Mouse (Mus musculus): ENCODE results near the gene Sox5. TPM values are rescaled to one million over a fixed set of nuclear protein-coding genes. Genes with fewer than 3 reads are reported as not detected.

Gene Sox5
- polyA plus RNA-seq, 1 experiment from 2014 or later = 4.9 TPM

DNA sequence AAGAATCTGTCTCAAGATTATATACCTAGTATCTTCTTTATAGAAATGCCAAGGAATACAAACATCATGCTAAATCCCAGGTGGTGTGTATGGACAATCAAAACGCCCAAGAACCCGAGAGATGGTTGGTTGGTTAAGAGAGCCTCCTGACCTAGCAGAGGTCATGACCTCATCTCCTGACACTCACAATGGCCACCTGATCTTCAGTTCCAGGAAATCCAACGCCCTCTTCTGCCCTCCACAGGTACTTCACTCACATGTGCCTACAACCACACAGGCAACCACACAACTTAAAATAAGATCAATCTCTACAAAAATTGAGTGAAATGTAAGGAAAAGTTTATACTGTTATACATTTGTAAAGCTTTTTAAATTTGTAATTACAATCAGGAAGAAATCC is 12.6 kb upstream of the Sox5 start:
- H3K4me1 ChIP-seq (replicated peaks) = 0 out of 2 replicates have a peak, but pooled peaks cover 2% of the 10 kb centered on the region
- 73% methylated on average over 3 of the region's 3 CpGs for WGBS (ENCODE audit: insufficient replicate concordance)

DNA sequence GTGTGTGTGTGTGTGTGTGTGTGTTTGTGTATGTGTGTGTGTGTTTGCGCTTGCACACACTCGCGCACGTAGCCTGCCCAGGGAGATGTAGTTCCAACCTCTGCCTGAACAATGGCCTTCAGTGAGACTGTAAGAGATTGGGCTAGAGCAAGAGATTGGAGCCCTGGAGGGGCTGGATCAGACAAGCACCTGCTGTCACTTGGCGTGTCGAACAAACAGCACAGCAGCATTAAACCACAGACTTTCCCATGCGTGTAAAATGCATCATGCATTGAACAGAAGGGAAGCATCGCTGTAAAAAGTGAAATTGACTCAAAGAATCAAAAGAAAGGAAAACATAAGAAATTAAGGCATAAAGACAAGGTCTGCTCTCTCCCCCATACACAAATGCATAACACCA is 11.1 kb upstream of the Sox5 start:
- ATAC-seq (ENCODE audit: low read depth) = no peak
- no peaks in the 10 kb centered on the region for H3K9me3 ChIP-seq (replicated peaks)
- 0 out of 2 replicates have a peak, but pooled peaks cover 2% of the 10 kb centered on the region for H3K4me1 ChIP-seq (replicated peaks)
- 81% methylated on average over 8 of the region's 8 CpGs for WGBS (ENCODE audit: insufficient replicate concordance)
- no peak for DNase-seq
- H3K4me3 ChIP-seq (replicated peaks) = no peak overlapping the region
- H3K27ac ChIP-seq = no peak overlapping the region
- no peaks in the 10 kb centered on the region for H3K36me3 ChIP-seq
- H3K27me3 ChIP-seq = no peaks in the 10 kb centered on the region
- H3K4me2 ChIP-seq = no peak overlapping the region
- H3K9ac ChIP-seq = no peak overlapping the region

More for the DNA sequence above, 12.6 kb upstream of the Sox5 start:
- Histone ChIP-seq H3K4me2 (no peak overlapping the region), H3K9ac (no peak overlapping the region), H3K4me3 (replicated peaks) (no peak overlapping the region), H3K27ac (no peak overlapping the region), H3K9me3 (replicated peaks) (no peaks in the 10 kb centered on the region), H3K27me3 (no peaks in the 10 kb centered on the region), H3K36me3 (no peaks in the 10 kb centered on the region)
- ATAC-seq (ENCODE audit: low read depth) (no peak), DNase-seq (no peak)

DNA sequence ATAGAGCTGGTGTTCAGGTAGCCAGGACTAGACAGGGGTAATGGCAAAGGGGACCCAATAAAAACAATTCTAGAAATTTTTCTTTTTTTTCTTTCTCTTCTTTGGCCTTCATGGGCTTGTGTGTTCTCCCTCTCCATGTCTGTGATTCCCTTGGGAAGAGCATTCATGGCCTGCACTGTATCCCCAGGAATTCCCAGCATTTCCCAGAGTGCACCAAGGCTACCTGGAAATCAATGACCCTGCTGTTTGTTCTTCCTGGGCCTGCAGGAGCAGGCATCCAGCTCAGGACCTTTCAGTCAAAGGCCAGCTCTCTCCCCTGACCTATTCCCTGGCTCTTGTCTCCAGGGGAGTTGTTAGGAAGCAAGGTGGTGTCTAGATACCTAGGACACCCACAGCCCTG is 1.5 kb upstream of the Sox5 start:
- no peak for DNase-seq
- H3K27ac ChIP-seq = peak overlapping the region; percentile 69; the same call in 1 of the 2 replicates
- peak overlapping the region; percentile 69 for H3K4me2 ChIP-seq
- H3K9me3 ChIP-seq (replicated peaks) = no peaks in the 10 kb centered on the region
- no peak overlapping the region for H3K9ac ChIP-seq
- H3K4me1 ChIP-seq (replicated peaks) = peaks cover 3% of the 10 kb centered on the region; the same call in 1 of the 2 replicates
- peaks cover 39% of the 10 kb centered on the region for H3K27me3 ChIP-seq
- H3K36me3 ChIP-seq = no peaks in the 10 kb centered on the region
- H3K4me3 ChIP-seq (replicated peaks) = no peak overlapping the region
- ATAC-seq (ENCODE audit: low read depth) = peak; percentile 52

DNA sequence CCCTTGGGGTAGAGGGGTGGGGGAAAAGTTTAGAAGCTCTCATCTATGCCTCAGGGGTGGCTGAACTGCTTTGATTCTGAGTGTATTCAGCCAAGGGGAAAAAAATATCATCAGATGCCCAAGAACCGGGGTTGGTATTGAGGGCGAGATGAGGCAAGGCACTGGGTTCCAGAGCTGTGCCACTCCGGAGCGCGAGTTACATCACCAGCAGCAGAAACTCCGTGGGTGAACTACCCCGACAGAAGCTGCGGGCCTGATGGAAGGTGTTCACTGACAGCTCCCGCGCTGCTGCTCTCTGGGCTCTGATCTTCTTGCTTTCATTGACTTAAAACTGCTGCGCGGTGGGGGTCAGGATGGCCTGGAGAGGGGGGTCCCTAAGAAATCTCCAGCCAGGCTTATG is 1.1 kb upstream of the Sox5 start:
- peak overlapping the region; percentile 64; the same call in 1 of the 2 replicates for H3K9ac ChIP-seq
- 16% methylated on average over 12 of the region's 12 CpGs for WGBS (ENCODE audit: insufficient replicate concordance)
- ATAC-seq (ENCODE audit: low read depth) (no peak), DNase-seq (no peak)
- H3K4me1 ChIP-seq (replicated peaks) = peaks cover 3% of the 10 kb centered on the region; the same call in 1 of the 2 replicates
- H3K27ac ChIP-seq = peak overlapping the region; percentile 69
- peak overlapping the region; percentile 69 for H3K4me2 ChIP-seq
- H3K4me3 ChIP-seq (replicated peaks) = peak overlapping the region; percentile 64
- H3K9me3 ChIP-seq (replicated peaks) = no peaks in the 10 kb centered on the region
- no peaks in the 10 kb centered on the region for H3K36me3 ChIP-seq
- H3K27me3 ChIP-seq = peaks cover 39% of the 10 kb centered on the region

DNA sequence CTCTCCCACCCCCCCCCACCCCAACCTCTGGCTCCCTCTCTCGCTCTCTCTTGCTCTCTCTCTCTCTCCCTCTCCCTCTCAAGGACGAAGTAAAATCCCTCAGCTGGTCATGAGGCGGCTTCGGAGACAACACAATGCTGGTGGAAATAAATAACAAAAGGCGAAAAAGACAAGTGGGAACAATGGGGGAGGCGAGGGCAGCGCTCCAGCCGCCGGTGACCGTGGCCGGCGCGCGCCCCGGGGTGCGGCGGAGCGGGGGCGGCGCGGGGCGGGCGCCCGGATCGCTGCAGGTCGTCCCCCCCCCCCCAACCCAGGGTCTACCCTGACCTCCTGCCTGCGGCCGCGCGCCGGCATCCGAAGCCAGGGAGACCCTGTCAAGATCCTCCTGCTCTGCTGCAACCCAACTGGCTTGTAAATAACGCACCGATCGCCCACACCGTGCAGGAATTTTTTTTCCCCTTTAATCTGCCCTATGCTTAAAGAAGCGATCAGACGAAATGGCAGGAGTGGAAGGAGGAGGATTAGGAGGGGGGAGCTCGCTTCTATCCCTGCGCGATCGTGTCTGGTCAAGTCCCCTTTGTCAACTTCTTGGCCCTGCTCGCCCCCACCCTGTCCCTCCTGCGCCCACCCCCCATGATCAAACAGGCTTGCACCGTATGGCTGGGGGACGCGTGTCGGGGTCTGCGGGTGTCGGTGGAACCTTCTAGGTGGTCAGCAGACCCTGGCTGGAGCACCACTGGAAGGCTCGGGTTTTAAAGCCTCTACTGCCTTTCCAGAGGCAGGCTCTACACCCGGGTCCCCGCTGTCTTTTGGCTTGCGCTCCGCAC is 467 bp upstream of the Sox5 start:
- 2% methylated on average over 48 of the region's 55 CpGs for WGBS (ENCODE audit: insufficient replicate concordance)
- H3K9me3 ChIP-seq (replicated peaks) = no peaks in the 10 kb centered on the region
- no peaks in the 10 kb centered on the region for H3K36me3 ChIP-seq
- peak overlapping the region; percentile 69 for H3K4me2 ChIP-seq
- peak overlapping the region; percentile 64 for H3K4me3 ChIP-seq (replicated peaks)
- peaks cover 39% of the 10 kb centered on the region for H3K27me3 ChIP-seq
- peaks cover 3% of the 10 kb centered on the region; the same call in 1 of the 2 replicates for H3K4me1 ChIP-seq (replicated peaks)
- no peak for DNase-seq
- no peak for ATAC-seq (ENCODE audit: low read depth)
- H3K9ac ChIP-seq = peak overlapping the region; percentile 64
- peak overlapping the region; percentile 69 for H3K27ac ChIP-seq

DNA sequence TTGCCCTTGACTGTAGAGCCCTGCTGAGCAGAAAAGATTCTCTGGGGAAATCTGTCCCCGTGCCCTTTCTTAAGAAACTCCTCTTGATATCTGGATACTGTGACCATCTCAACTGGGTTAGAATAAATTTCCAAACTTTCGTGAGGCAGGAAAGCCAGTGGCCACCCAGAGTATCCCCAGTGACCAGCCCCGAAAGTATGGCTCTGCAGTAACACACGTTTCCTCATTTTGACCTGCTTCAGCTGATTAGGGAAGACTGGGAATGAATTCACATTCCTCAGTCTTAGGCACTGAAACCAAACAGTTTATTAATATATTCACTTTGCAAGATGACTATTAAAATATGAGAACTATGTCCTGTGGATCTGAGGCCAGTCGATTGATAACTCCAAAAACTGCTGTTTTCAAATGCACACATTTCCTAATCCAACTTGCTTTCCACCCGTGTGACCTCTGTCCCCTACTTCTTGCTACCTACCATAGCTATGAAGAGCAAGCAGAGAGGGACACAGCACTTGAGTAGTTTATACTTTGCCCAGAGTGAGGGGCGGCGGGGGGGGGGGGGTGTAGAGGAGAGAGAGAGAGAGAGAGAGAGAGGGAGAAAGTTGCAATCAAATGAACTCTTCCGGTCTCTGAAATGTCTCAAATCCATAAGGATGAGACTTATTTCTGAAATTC is 1.0 kb downstream of the Sox5 start:
- peak overlapping the region; percentile 64; the same call in 1 of the 2 replicates for H3K9ac ChIP-seq
- H3K27me3 ChIP-seq = peaks cover 39% of the 10 kb centered on the region
- 19% methylated on average over 8 of the region's 9 CpGs for WGBS (ENCODE audit: insufficient replicate concordance)

DNA sequence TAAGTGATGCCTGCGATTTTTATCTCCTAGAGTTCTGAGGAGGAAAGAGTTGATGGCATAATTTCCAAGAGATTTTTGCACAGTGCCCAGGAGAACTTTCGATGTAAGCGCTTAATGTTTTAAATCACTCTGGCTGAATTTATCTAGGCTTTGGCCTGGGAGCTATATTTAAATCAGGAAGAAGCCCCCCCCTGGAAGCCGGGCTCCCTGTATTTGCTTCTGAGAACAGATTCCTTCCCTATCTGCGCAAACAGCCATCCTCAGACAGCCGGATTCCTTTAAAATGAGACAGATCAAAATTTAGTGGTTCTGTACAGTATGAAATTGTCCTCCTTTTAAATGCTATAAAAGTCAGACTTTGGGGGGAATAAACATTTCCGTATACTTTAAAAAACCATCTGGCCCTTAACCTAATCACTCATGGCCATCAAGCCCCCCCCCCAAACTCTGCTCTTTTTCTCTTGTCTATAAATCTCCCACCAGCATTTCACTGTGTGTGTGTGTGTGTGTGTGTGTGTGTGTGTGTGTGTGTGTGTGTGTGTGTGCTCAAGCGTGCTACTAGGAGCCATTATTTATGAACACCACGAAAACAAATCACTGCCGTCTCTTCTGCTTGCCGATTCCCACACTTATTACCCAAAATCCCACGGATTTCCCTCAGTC is 1.7 kb downstream of the Sox5 start:
- Histone ChIP-seq H3K9ac (no peak overlapping the region), H3K27ac (peak overlapping the region; percentile 69), H3K4me3 (replicated peaks) (peak overlapping the region; percentile 64), H3K9me3 (replicated peaks) (no peaks in the 10 kb centered on the region), H3K27me3 (peaks cover 38% of the 10 kb centered on the region), H3K36me3 (no peaks in the 10 kb centered on the region), H3K4me1 (replicated peaks) (peaks cover 3% of the 10 kb centered on the region; the same call in 1 of the 2 replicates), H3K4me2 (peak overlapping the region; percentile 69)
- DNase-seq = no peak
- WGBS (ENCODE audit: insufficient replicate concordance) = 45% methylated on average over 12 of the region's 12 CpGs
- ATAC-seq (ENCODE audit: low read depth) = no peak

More for the DNA sequence above, 1.0 kb downstream of the Sox5 start:
- H3K4me1 ChIP-seq (replicated peaks) = peaks cover 3% of the 10 kb centered on the region; the same call in 1 of the 2 replicates
- DNase-seq (no peak), ATAC-seq (ENCODE audit: low read depth) (no peak)
- peak overlapping the region; percentile 69 for H3K27ac ChIP-seq
- H3K4me3 ChIP-seq (replicated peaks) = peak overlapping the region; percentile 64
- H3K36me3 ChIP-seq = no peaks in the 10 kb centered on the region
- H3K4me2 ChIP-seq = peak overlapping the region; percentile 69
- H3K9me3 ChIP-seq (replicated peaks) = no peaks in the 10 kb centered on the region

DNA sequence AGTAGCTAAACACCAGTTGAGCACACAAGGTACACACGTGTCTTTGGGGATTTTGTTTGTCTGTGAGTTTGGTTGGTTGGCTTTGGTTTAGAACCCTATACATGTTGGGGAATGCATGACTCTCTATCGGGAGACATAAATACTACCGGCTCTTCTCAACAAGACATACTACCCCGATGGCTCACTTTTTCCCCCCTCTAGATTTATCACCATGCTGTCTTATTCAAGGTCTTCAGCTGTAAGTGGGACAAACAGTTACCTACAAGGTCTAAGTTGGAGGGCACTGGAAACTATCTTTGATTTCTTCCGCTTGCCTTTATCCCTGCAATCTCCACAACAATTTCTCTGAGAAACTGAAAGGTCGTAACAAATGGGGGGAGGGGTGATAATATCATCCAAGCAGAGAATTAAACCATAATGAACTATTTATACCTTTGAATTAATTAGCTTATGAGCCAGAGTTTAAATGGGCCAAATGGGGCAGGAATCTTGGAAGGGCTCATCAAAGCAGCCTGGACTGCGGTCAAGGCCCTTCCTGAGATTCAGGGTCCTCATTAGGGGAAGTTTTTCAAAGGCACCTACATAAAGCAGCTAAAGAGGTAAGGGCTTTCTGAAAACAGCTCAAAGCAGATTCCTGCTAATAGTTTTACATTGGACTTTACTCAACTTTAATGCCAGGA is 4.3 kb downstream of the Sox5 start:
- no peak overlapping the region for H3K4me2 ChIP-seq
- 79% methylated on average over 7 of the region's 7 CpGs for WGBS (ENCODE audit: insufficient replicate concordance)
- DNase-seq = no peak

DNA sequence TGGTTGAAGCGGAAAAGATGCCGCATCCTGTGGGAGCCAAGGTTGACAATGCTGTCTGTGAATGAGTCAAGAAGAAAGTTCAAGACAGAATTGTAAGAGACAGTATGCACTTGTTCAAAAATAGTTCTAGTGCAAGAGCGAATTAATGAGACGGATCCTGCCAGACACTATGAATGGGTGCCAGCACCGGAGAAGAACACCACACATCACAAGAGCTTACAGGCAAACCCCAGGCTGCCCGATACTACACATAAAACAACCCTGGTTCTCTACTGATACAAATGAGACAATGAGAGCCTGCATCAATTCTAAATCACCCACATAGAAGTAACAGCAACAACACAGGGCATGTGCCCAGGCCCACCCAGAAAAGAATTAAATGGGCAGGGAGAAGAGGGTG is 8.0 kb downstream of the Sox5 start:
- DNase-seq (no peak), ATAC-seq (ENCODE audit: low read depth) (no peak)
- peaks cover 12% of the 10 kb centered on the region for H3K4me1 ChIP-seq (replicated peaks)
- H3K4me3 ChIP-seq (replicated peaks) = no peak overlapping the region
- H3K36me3 ChIP-seq = no peaks in the 10 kb centered on the region
- H3K27me3 ChIP-seq = no peaks in the 10 kb centered on the region
- H3K4me2 ChIP-seq = no peak overlapping the region
- 82% methylated on average over 6 of the region's 6 CpGs for WGBS (ENCODE audit: insufficient replicate concordance)
- H3K27ac ChIP-seq = no peak overlapping the region
- no peaks in the 10 kb centered on the region for H3K9me3 ChIP-seq (replicated peaks)
- no peak overlapping the region for H3K9ac ChIP-seq

More for the DNA sequence above, 4.3 kb downstream of the Sox5 start:
- Histone ChIP-seq H3K4me1 (replicated peaks) (peaks cover 3% of the 10 kb centered on the region), H3K4me3 (replicated peaks) (no peak overlapping the region), H3K36me3 (no peaks in the 10 kb centered on the region), H3K27me3 (peaks cover 21% of the 10 kb centered on the region), H3K27ac (no peak overlapping the region), H3K9me3 (replicated peaks) (no peaks in the 10 kb centered on the region), H3K9ac (no peak overlapping the region)
- ATAC-seq (ENCODE audit: low read depth) = no peak

DNA sequence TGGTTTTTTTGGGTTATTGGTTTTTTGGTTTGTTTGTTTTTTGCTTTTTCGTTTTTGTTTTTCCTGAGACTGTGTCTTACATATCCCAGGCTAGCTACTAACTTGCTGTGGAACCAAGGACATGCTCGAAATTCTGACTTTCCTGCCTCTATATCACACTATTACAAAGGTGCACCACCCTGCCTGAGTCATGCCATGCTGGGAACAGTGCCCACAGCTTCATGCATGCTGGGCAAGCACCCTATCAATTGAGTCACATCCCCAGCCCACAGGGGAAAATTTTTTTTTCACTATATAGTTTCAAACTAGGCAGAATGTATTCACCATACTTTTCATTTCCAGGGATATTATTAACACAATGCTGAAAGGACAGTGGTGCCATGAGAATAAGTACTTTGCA is 8.8 kb downstream of the Sox5 start:
- no peak overlapping the region for H3K9ac ChIP-seq
- H3K27me3 ChIP-seq = no peaks in the 10 kb centered on the region
- DNase-seq (no peak), ATAC-seq (ENCODE audit: low read depth) (no peak)
- no peak overlapping the region for H3K4me3 ChIP-seq (replicated peaks)
- WGBS (ENCODE audit: insufficient replicate concordance) = 47% methylated on average over 2 of the region's 2 CpGs
- peaks cover 12% of the 10 kb centered on the region for H3K4me1 ChIP-seq (replicated peaks)
- no peak overlapping the region for H3K4me2 ChIP-seq
- H3K36me3 ChIP-seq = no peaks in the 10 kb centered on the region
- no peaks in the 10 kb centered on the region for H3K9me3 ChIP-seq (replicated peaks)
- H3K27ac ChIP-seq = no peak overlapping the region
